Mouse (Mus musculus) forebrain, embryonic 13.5 days (tissue): ENCODE measurements around the gene Uvrag. TPM values are rescaled to one million over a fixed set of nuclear protein-coding genes. Genes with fewer than 3 reads are reported as not detected.

Experiments used
- ATAC-seq: fragments of 200-750 bp; cut with Nextera tagmentation; 2 replicates; pipeline ENCODE4 v1.8.0; 2017
- H3K27ac ChIP-seq: fragments of 300-500 bp; sonication (generic); 2 replicates; pipeline ENCODE4 v1.5.1; 2015; ENCODE audit warnings: inconsistent platforms, mild to moderate bottlenecking, moderate library complexity
- H3K27me3 ChIP-seq: fragments of 300-500 bp; sonication (generic); 2 replicates; pipeline ENCODE4 v1.6.1; 2015; ENCODE audit warnings: mild to moderate bottlenecking, inconsistent platforms
- H3K36me3 ChIP-seq: fragments of 300-500 bp; sonication (generic); 2 replicates; pipeline ENCODE4 v1.6.1; 2015; ENCODE audit warnings: mild to moderate bottlenecking, inconsistent platforms; ENCODE audit not compliant: poor library complexity, severe bottlenecking
- H3K4me1 ChIP-seq: fragments of 300-500 bp; sonication (generic); 2 replicates; pipeline ENCODE4 v1.6.1; 2015; ENCODE audit warnings: inconsistent platforms
- H3K4me2 ChIP-seq: fragments of 300-500 bp; sonication (generic); 2 replicates; pipeline ENCODE4 v1.6.1; 2015; ENCODE audit warnings: inconsistent platforms, mild to moderate bottlenecking, moderate library complexity
- H3K4me3 ChIP-seq: fragments of 300-500 bp; sonication (generic); 2 replicates; pipeline ENCODE4 v1.5.1; 2015; ENCODE audit warnings: mild to moderate bottlenecking, inconsistent platforms
- H3K9ac ChIP-seq: fragments of 300-500 bp; sonication (generic); 2 replicates; pipeline ENCODE4 v1.6.1; 2015; ENCODE audit warnings: mild to moderate bottlenecking, inconsistent platforms
- H3K9me3 ChIP-seq: fragments of 300-500 bp; sonication (generic); replicated peaks from 2 replicates; pipeline ENCODE4 v1.6.1; 2016; ENCODE audit warnings: inconsistent platforms
- WGBS: fragments of 180-500 bp; shearing (Covaris S2); methylation state at CpG from one replicate; pipeline ENCODE4 v1.1.7; 2015; 5-methylcytosine and 5-hydroxymethylcytosine counted together
- polyA plus RNA-seq: library from polyadenylated mRNA; unstranded; fragments of >200 nt; fragmentation: Nextera tagmentation; extraction: Ambion mirVana; gene quantifications from 2 replicates; pipeline ENCODE4 v1.2.1, GENCODE M21; 2015

The Uvrag gene
- polyA plus RNA-seq, 1 experiment from 2014 or later: 13.6 TPM

DNA sequence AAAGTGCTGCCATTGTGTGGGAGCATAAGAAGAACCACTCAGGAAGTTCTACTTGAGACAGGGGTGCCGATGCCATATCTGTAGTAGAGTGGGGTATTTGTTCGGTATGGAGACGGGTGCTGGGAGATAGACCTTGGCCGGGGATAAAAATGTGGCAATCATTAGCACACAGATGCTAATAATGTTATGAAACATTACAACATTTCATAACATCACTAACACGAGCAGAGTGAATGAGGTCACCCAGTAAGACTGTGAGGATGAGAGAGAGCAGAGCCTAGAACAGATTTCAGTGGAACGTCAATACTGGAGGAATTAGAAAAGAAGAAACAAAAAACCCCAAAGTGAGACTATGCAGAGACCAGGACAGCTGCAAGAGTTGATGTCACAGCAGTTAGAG, 116.2 kb downstream of the Uvrag start:
- no peaks in the 10 kb centered on the region for H3K9me3 ChIP-seq
- H3K4me3 ChIP-seq: no peak overlapping the region
- no peaks in the 10 kb centered on the region for H3K4me1 ChIP-seq
- ATAC-seq: no peak
- no peaks in the 10 kb centered on the region for H3K36me3 ChIP-seq
- H3K27ac ChIP-seq: no peak overlapping the region
- no peaks in the 10 kb centered on the region for H3K27me3 ChIP-seq
- H3K4me2 ChIP-seq: no peak overlapping the region
- 92% methylated on average over 6 of the region's 6 CpGs for WGBS
- H3K9ac ChIP-seq: no peak overlapping the region

DNA sequence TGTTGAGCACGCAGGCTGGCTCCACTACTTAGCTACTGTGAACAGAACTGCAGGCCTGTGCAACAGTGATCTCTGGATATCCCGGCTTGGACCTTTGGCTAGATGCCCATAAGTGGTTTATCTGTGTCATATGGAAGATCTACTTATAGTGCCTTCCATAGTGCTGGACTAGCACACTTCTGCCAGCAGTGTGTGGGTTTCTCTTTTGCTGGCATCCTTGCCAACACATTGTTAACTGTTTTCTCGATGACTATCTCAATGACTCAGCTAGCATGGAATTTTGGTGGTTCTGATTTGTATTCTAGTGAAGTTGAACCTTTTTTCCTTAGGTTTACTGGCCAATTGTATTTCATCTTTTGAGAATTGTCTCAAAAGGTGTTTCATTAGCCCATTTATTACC, 117.0 kb downstream of the Uvrag start:
- H3K9me3 ChIP-seq: no peaks in the 10 kb centered on the region
- no peaks in the 10 kb centered on the region for H3K4me1 ChIP-seq
- H3K27ac ChIP-seq: no peak overlapping the region
- ATAC-seq: no peak
- no peak overlapping the region for H3K4me3 ChIP-seq
- no peaks in the 10 kb centered on the region for H3K27me3 ChIP-seq
- H3K36me3 ChIP-seq: no peaks in the 10 kb centered on the region
- H3K4me2 ChIP-seq: no peak overlapping the region
- WGBS: 92% methylated on average over 3 of the region's 3 CpGs
- H3K9ac ChIP-seq: no peak overlapping the region

DNA sequence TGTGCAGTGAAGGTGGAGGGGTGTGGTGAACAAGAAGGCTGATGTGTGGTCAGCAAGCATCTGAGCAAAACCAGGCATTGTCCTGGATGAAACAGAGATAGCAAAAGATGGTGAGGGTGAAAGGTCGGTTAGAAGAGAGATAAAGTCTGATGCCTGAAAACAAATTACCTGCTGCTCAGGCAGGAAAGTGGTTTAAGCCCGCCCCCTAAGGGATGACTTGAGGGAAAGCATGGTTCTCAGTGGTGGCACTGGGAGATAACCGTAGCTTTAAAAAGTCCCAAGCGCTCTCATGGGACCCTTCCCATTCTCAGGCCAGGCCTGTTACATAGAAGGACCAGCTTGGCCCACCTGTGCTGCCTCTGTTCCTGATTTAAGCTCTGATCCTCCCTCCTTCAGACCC, 119.7 kb downstream of the Uvrag start:
- Histone ChIP-seq H3K27me3 (no peaks in the 10 kb centered on the region), H3K36me3 (no peaks in the 10 kb centered on the region), H3K9me3 (no peaks in the 10 kb centered on the region), H3K4me3 (no peak overlapping the region), H3K9ac (no peak overlapping the region), H3K4me2 (no peak overlapping the region), H3K27ac (no peak overlapping the region), H3K4me1 (no peaks in the 10 kb centered on the region)
- 45% methylated on average over 4 of the region's 4 CpGs for WGBS
- no peak for ATAC-seq

DNA sequence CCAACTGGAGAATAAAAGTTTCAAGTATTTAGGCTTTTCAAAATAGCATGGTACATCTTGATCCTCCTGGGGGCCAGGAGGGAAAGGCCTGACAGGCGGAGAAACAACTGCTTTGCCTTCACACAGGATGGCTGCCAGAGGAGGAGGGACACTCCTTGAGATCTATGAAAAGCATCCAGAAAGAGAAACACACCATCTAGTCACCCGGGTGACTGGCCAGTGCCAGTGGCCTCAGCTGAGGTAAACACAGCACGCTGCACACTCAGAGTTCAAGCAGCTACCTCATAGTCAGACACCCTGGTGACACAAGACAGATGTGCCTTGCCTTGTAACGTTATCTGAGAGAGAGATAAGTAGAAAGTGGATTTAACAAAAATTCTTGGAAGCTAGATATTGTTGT, 120.6 kb downstream of the Uvrag start:
- Histone ChIP-seq H3K9ac (no peak overlapping the region), H3K27me3 (no peaks in the 10 kb centered on the region)

DNA sequence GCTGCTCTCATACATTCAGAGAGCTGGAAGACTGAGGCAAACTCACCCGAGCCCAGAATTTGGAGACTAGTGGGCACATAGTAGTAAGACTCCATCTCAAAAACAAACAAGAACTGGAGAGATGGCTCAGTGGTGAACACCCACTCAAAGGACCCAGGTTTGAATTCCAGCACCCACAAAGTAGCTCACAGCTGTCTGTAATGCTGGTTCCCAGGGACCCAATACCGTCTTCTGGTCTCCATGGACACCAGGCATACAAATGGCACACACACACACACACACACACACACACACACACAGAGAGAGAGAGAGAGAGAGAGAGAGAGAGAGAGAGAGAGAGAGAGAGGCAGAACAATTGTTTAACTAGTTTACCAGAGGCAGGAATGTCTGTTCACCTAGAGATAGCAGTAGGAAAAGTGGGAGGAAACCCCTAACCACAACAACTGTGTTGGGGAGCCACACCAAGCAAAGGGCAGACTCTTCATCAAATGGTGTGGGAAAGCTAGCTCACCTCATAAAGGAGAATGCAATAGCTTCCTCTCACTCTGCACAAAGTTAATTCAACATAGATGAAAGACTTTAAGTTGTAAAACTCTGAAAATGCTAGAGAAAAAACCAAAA, 123.6 kb downstream of the Uvrag start:
- no peaks in the 10 kb centered on the region for H3K9me3 ChIP-seq
- H3K4me2 ChIP-seq: no peak overlapping the region
- ATAC-seq: no peak
- no peaks in the 10 kb centered on the region for H3K36me3 ChIP-seq
- H3K4me3 ChIP-seq: no peak overlapping the region
- no peaks in the 10 kb centered on the region for H3K4me1 ChIP-seq
- no peak overlapping the region for H3K27ac ChIP-seq
- H3K27me3 ChIP-seq: no peaks in the 10 kb centered on the region
- H3K9ac ChIP-seq: no peak overlapping the region
- WGBS: 59% methylated on average over 2 of the region's 2 CpGs

More for the DNA sequence above, 120.6 kb downstream of the Uvrag start:
- H3K4me1 ChIP-seq: no peaks in the 10 kb centered on the region
- H3K9me3 ChIP-seq: no peaks in the 10 kb centered on the region
- H3K27ac ChIP-seq: no peak overlapping the region
- no peaks in the 10 kb centered on the region for H3K36me3 ChIP-seq
- H3K4me3 ChIP-seq: no peak overlapping the region
- ATAC-seq: no peak
- 69% methylated on average over 4 of the region's 4 CpGs for WGBS
- no peak overlapping the region for H3K4me2 ChIP-seq

DNA sequence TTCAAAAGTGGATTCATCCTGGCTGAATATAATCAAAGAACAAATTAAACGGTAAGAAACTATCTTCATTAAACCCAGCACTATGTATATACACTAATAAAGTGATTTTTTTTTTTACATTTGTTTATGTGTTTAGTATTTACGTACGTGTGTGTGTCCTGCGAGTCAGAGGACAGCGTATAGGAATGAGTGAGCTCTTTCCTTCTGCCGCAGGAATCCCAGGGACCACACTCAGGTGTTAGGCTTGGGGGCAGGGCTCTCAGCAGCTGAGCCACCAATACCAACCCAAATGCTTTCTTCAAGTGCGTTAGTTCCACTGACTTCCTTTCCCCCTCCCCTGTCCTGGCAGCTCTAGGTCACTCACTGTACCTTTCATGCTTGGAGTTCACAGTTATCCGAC, 125.0 kb downstream of the Uvrag start:
- Histone ChIP-seq H3K9me3 (no peaks in the 10 kb centered on the region), H3K4me2 (no peak overlapping the region), H3K4me1 (no peaks in the 10 kb centered on the region), H3K27me3 (no peaks in the 10 kb centered on the region), H3K27ac (no peak overlapping the region), H3K9ac (no peak overlapping the region), H3K36me3 (no peaks in the 10 kb centered on the region), H3K4me3 (no peak overlapping the region)
- no peak for ATAC-seq
- 75% methylated on average over 8 of the region's 8 CpGs for WGBS

DNA sequence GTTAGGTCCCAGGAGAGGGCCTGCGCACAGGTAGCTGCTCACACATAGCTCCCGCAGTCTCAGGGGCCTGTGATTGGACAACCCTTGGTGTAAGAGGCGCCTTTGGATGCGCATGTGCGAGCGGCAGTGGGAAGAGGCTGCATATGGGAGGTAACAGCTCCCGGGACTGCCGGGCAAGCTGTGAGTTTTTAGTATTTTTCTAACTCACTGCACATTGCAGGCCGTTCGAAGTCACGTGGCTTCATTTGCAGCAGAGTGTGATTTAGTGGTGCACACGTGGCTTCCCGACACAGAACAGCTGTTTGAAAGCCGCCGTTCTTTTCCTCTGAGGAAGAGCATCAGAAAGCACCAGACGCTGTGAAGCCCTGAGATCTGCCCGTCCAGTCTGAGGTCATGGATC, 125.5 kb downstream of the Uvrag start:
- ATAC-seq: no peak
- no peaks in the 10 kb centered on the region for H3K36me3 ChIP-seq
- H3K4me1 ChIP-seq: no peaks in the 10 kb centered on the region
- WGBS: 76% methylated on average over 17 of the region's 17 CpGs
- H3K9ac ChIP-seq: no peak overlapping the region
- no peak overlapping the region for H3K4me2 ChIP-seq
- H3K27ac ChIP-seq: no peak overlapping the region
- no peaks in the 10 kb centered on the region for H3K9me3 ChIP-seq
- H3K4me3 ChIP-seq: no peak overlapping the region
- no peaks in the 10 kb centered on the region for H3K27me3 ChIP-seq

DNA sequence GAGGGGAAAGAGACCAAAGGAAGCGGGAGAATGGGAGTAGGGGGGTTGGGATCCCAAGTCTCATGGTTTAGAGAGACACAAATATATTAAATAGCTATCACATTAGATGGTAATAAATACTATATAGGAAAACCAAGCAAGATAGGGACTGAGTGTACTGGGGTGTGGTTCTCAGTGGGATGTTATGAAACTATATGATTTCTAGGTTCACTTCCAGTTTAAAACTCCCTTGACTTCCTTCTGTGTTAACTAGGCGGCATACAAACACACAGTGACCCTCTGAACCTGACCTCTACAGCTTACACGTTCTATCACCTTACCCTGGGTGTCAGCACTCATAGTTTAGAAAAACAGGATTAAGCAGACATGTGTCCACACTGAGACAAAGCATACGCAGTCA, 126.3 kb downstream of the Uvrag start:
- WGBS: 80% methylated on average over 4 of the region's 4 CpGs
- Histone ChIP-seq H3K4me3 (no peak overlapping the region), H3K4me2 (no peak overlapping the region), H3K27ac (no peak overlapping the region), H3K27me3 (no peaks in the 10 kb centered on the region), H3K4me1 (no peaks in the 10 kb centered on the region), H3K36me3 (no peaks in the 10 kb centered on the region), H3K9ac (no peak overlapping the region), H3K9me3 (no peaks in the 10 kb centered on the region)
- no peak for ATAC-seq

DNA sequence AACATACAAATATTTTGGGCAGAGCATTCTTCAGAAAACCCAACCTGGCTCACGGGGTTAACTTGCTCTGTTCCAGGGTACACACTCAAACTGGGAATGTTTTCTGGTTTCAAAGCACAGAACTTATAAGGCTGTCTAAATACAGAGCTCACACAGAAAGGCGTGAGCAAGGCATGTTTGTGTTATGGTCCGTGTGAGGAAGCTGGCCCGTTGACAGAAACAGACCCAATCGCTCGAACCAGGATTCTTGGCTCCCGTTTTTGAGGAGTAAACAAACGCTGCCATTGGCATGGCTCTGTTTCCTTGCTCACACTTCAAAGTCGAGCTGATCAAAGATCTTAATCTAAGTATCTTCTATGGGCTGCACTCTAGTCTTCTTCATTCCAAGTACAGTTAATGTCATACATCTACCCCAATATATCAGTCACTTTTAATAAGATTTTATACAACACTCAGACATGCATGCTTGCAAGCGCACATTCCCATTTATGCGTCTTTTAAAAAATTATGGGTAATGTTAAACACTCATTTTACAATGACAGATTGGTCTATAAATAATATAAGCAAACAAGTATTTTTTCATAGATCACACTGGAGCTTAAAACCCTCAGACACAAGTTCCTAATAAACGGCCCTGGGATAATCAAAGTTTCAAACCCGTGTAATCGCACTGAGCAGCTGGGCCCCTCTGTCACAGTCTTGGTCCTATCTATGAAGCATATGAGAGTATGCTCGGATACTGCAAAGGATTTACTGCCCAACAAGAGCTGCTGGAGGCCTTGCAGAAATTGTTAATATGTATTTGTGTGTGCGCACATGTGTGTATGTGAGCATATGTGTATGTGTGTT, 133.2 kb downstream of the Uvrag start:
- no peaks in the 10 kb centered on the region for H3K27me3 ChIP-seq
- H3K4me1 ChIP-seq: no peaks in the 10 kb centered on the region
- no peak for ATAC-seq
- no peaks in the 10 kb centered on the region for H3K9me3 ChIP-seq
- no peaks in the 10 kb centered on the region for H3K36me3 ChIP-seq
- no peak overlapping the region for H3K9ac ChIP-seq
- no peak overlapping the region for H3K4me3 ChIP-seq
- H3K4me2 ChIP-seq: no peak overlapping the region
- WGBS: 86% methylated on average over 16 of the region's 16 CpGs
- H3K27ac ChIP-seq: no peak overlapping the region

DNA sequence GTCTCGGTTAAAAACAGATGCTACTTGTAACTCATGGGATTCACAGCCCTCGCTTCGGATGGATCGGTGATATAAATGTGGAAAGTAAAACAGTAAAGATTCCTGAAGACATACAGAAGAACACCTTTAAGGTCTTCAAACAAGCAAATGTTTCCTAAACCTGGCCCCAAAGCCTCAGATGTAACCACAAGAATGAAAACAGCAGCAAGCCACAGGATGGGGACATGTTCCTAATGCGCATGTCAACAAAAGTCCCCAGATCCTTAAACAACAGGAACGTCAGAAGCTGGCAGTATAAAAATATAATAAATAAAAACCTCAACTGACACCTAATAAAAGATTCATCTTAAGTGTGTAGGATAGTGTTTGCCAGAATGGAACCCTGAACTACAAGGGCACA, 137.7 kb downstream of the Uvrag start:
- H3K9me3 ChIP-seq: no peaks in the 10 kb centered on the region
- no peak overlapping the region for H3K4me3 ChIP-seq
- no peak overlapping the region for H3K4me2 ChIP-seq
- H3K36me3 ChIP-seq: no peaks in the 10 kb centered on the region
- H3K4me1 ChIP-seq: no peaks in the 10 kb centered on the region
- H3K9ac ChIP-seq: no peak overlapping the region
- no peak overlapping the region for H3K27ac ChIP-seq
- H3K27me3 ChIP-seq: no peaks in the 10 kb centered on the region
- WGBS: 95% methylated on average over 6 of the region's 6 CpGs
- ATAC-seq: no peak

DNA sequence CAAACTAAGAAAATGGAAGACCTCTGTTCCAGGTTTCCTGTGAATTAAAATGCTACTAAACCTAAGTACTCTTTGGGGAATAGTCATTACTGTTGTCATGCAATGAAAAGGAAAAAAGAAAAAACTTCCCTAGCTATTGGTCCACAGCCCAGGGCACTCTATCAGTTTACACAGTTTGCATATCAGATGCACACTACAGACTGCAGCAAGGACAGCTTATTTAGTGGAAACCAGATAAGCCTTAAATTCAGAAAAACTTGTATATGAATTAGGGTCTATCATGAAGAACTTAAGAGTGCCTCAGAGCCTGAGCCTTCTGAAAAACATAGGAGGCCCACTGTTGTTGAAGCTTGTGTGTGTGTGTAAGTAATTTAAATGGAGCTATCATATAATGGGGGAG, 142.2 kb downstream of the Uvrag start:
- no peak for ATAC-seq
- no peaks in the 10 kb centered on the region for H3K9me3 ChIP-seq
- no peaks in the 10 kb centered on the region for H3K27me3 ChIP-seq

DNA sequence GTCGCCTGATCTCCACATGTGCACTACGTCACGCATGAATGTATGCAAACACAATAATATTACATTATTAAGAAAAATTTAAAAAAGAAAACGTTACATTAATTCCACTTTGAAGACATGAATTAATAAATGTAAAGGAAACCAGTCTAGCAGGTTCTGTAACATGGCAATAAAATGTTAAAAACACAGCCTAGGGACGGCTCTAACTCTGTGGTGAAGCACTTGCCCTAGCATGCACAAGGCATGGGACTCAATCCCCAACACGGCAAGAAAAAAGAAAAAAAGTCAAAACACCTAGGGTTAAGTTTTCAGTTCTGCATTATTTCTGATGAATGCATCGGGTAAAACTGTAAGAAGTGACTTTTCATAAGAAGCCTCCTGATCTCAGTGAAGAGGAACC, 143.2 kb downstream of the Uvrag start:
- Histone ChIP-seq H3K4me2 (no peak overlapping the region), H3K9me3 (no peaks in the 10 kb centered on the region), H3K9ac (no peak overlapping the region), H3K4me1 (no peaks in the 10 kb centered on the region), H3K27me3 (no peaks in the 10 kb centered on the region), H3K4me3 (no peak overlapping the region), H3K36me3 (no peaks in the 10 kb centered on the region), H3K27ac (no peak overlapping the region)
- no peak for ATAC-seq
- 94% methylated on average over 7 of the region's 7 CpGs for WGBS

More for the DNA sequence above, 142.2 kb downstream of the Uvrag start:
- Histone ChIP-seq H3K36me3 (no peaks in the 10 kb centered on the region), H3K4me1 (no peaks in the 10 kb centered on the region), H3K4me2 (no peak overlapping the region), H3K9ac (no peak overlapping the region), H3K27ac (no peak overlapping the region), H3K4me3 (no peak overlapping the region)

DNA sequence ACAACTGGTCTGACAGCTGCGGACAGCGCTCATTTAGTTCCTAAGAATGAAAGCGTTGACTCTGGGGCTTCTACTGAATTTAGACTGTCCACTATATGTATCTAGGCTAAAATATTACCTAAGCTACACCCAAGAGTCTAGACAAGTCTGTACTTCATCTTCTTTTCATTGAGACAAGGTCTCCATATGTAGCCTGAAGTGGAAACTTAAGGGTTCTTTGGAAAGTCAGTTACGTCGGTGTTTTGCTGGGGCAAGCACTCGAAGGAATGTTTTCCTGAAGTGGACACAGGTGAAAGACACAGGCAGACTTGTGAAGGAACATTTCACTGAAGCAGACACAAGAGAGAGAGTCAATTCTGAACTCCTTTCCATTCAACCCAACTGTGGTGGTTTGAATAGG, 144.2 kb downstream of the Uvrag start:
- H3K4me2 ChIP-seq: no peak overlapping the region
- ATAC-seq: no peak
- H3K9ac ChIP-seq: no peak overlapping the region
- H3K36me3 ChIP-seq: no peaks in the 10 kb centered on the region
- no peak overlapping the region for H3K27ac ChIP-seq
- no peaks in the 10 kb centered on the region for H3K4me1 ChIP-seq
- WGBS: 94% methylated on average over 6 of the region's 6 CpGs
- H3K27me3 ChIP-seq: no peaks in the 10 kb centered on the region
- no peak overlapping the region for H3K4me3 ChIP-seq
- no peaks in the 10 kb centered on the region for H3K9me3 ChIP-seq
